Mouse (Mus musculus): Measurements from ENCODE around the gene 9430097D07Rik. TPM values are rescaled to one million over a fixed set of nuclear protein-coding genes. Genes with fewer than 3 reads are reported as not detected.
A peak's percentile ranks its signal among the peaks of the same experiment; 100 is the strongest.

9430097D07Rik gene
- total RNA-seq, 1 experiment = 0.71 TPM

GRCm38 (mm10) chr2:32618051-32618450 is 42.6 kb upstream of the 9430097D07Rik start:
- no peak for TF ChIP-seq ZC3H11A (IDR thresholded peaks at IDR 0.05; ENCODE audit: borderline replicate concordance, low read depth, low read length)
- TF ChIP-seq CHD2 (IDR thresholded peaks at IDR 0.05; ENCODE audit: low read depth, low read length) = no peak
- TF ChIP-seq MAFK (IDR thresholded peaks at IDR 0.05; ENCODE audit: insufficient read depth, low read depth, low read length) = no peak
- TF ChIP-seq ZNF384 (IDR thresholded peaks at IDR 0.05; ENCODE audit: low read depth, low read length) = no peak
- TF ChIP-seq HCFC1 (IDR thresholded peaks at IDR 0.05; ENCODE audit: borderline replicate concordance, insufficient read depth, low read length) = no peak
- H3K9ac ChIP-seq (ENCODE audit: insufficient read depth, low read depth, low read length, poor library complexity, severe bottlenecking) = no peak overlapping the region
- H3K4me3 ChIP-seq (ENCODE audit: insufficient read depth in 1 of 2, low read depth in 1 of 2, low read length in 2 of 2, poor library complexity in 1 of 2, severe bottlenecking in 1 of 2) = no peak overlapping the region
- peaks cover 28% of the 10 kb centered on the region; the same call in 1 of the 2 replicates for H3K36me3 ChIP-seq (ENCODE audit: control insufficient read depth, insufficient read depth, low read length, poor library complexity, severe bottlenecking)
- no peaks in the 10 kb centered on the region for H3K9me3 ChIP-seq (ENCODE audit: control insufficient read depth, insufficient read depth, low read depth, low read length)
- H3K4me1 ChIP-seq (ENCODE audit: control insufficient read depth in 2 of 2, insufficient read depth in 2 of 2, low read length in 2 of 2, poor library complexity in 1 of 2) = peaks cover 1 to 14% of the 10 kb centered on the region in 2 experiments; a peak in 2 of 4 replicates
- DNase-seq (ENCODE audit: low read depth, low spot score) = no peak
- in situ Hi-C loops (cut with MboI; ENCODE audit: low sequenced_read_pairs in 2 of 2, unreplicated experiment in 2 of 2) = no loop called here
- H3K27ac ChIP-seq (ENCODE audit: insufficient read depth, low read depth, low read length, poor library complexity, severe bottlenecking) = no peak overlapping the region

- H3K9me3 ChIP-seq (ENCODE audit: control insufficient read depth, insufficient read depth, low read depth, low read length) = no peaks in the 10 kb centered on the region
- no peak overlapping the region for H3K27ac ChIP-seq (ENCODE audit: insufficient read depth, low read depth, low read length, poor library complexity, severe bottlenecking)
- in situ Hi-C loops (cut with MboI; ENCODE audit: low sequenced_read_pairs in 2 of 2, unreplicated experiment in 2 of 2) = no loop called here
- peaks cover 31% of the 10 kb centered on the region; the same call in 1 of the 2 replicates for H3K36me3 ChIP-seq (ENCODE audit: control insufficient read depth, insufficient read depth, low read length, poor library complexity, severe bottlenecking)
- no peak overlapping the region for H3K9ac ChIP-seq (ENCODE audit: insufficient read depth, low read depth, low read length, poor library complexity, severe bottlenecking)
- no peak overlapping the region for H3K4me3 ChIP-seq (ENCODE audit: insufficient read depth in 1 of 2, low read depth in 1 of 2, low read length in 2 of 2, poor library complexity in 1 of 2, severe bottlenecking in 1 of 2)
- no peak for TF ChIP-seq MAFK (IDR thresholded peaks at IDR 0.05; ENCODE audit: insufficient read depth, low read depth, low read length)
- TF ChIP-seq HCFC1 (IDR thresholded peaks at IDR 0.05; ENCODE audit: borderline replicate concordance, insufficient read depth, low read length) = no peak
- no peak for TF ChIP-seq CHD2 (IDR thresholded peaks at IDR 0.05; ENCODE audit: low read depth, low read length)
- no peak for TF ChIP-seq ZNF384 (IDR thresholded peaks at IDR 0.05; ENCODE audit: low read depth, low read length)
- no peak for TF ChIP-seq ZC3H11A (IDR thresholded peaks at IDR 0.05; ENCODE audit: borderline replicate concordance, low read depth, low read length)
- H3K4me1 ChIP-seq (ENCODE audit: control insufficient read depth in 2 of 2, insufficient read depth in 2 of 2, low read length in 2 of 2, poor library complexity in 1 of 2) = peaks cover 1 to 14% of the 10 kb centered on the region in 2 experiments; a peak in 2 of 4 replicates
- DNase-seq (ENCODE audit: low read depth, low spot score) = no peak
These were observed 42.1 kb upstream of the 9430097D07Rik start for GRCm38 (mm10) chr2:32617601-32618000.

GRCm38 (mm10) chr2:32617109-32617508 is 41.6 kb upstream of the 9430097D07Rik start:
- TF ChIP-seq ZNF384 (IDR thresholded peaks at IDR 0.05; ENCODE audit: low read depth, low read length) (no peak), MAFK (IDR thresholded peaks at IDR 0.05; ENCODE audit: insufficient read depth, low read depth, low read length) (peak; percentile 93), CHD2 (IDR thresholded peaks at IDR 0.05; ENCODE audit: low read depth, low read length) (no peak), ZC3H11A (IDR thresholded peaks at IDR 0.05; ENCODE audit: borderline replicate concordance, low read depth, low read length) (no peak)

GRCm38 (mm10) chr2:32612274-32612673 is 36.8 kb upstream of the 9430097D07Rik start:
- in situ Hi-C loops (cut with MboI; ENCODE audit: low sequenced_read_pairs in 2 of 2, unreplicated experiment in 2 of 2) = no loop called here
- H3K9me3 ChIP-seq (ENCODE audit: control insufficient read depth, insufficient read depth, low read depth, low read length) = no peaks in the 10 kb centered on the region
- H3K9ac ChIP-seq (ENCODE audit: insufficient read depth, low read depth, low read length, poor library complexity, severe bottlenecking) = no peak overlapping the region
- peaks cover 18% of the 10 kb centered on the region; the same call in 1 of the 2 replicates for H3K36me3 ChIP-seq (ENCODE audit: control insufficient read depth, insufficient read depth, low read length, poor library complexity, severe bottlenecking)
- H3K27ac ChIP-seq (ENCODE audit: insufficient read depth, low read depth, low read length, poor library complexity, severe bottlenecking) = no peak overlapping the region
- H3K4me3 ChIP-seq (ENCODE audit: insufficient read depth in 1 of 2, low read depth in 1 of 2, low read length in 2 of 2, poor library complexity in 1 of 2, severe bottlenecking in 1 of 2) = peak overlapping the region in 1 of 2 experiments; percentile 24; a peak in 1 of 4 replicates
- DNase-seq (ENCODE audit: low read depth, low spot score) = peak; percentile 84
- H3K4me1 ChIP-seq (ENCODE audit: control insufficient read depth in 2 of 2, insufficient read depth in 2 of 2, low read length in 2 of 2, poor library complexity in 1 of 2) = peaks cover 5 to 23% of the 10 kb centered on the region in 2 experiments; a peak in 3 of 4 replicates
- TF ChIP-seq HCFC1 (IDR thresholded peaks at IDR 0.05; ENCODE audit: borderline replicate concordance, insufficient read depth, low read length) = no peak
- no peak for TF ChIP-seq ZC3H11A (IDR thresholded peaks at IDR 0.05; ENCODE audit: borderline replicate concordance, low read depth, low read length)
- no peak for TF ChIP-seq ZNF384 (IDR thresholded peaks at IDR 0.05; ENCODE audit: low read depth, low read length)
- no peak for TF ChIP-seq MAFK (IDR thresholded peaks at IDR 0.05; ENCODE audit: insufficient read depth, low read depth, low read length)
- TF ChIP-seq CHD2 (IDR thresholded peaks at IDR 0.05; ENCODE audit: low read depth, low read length) = no peak

More at GRCm38 (mm10) chr2:32617109-32617508, 41.6 kb upstream of the 9430097D07Rik start:
- no peaks in the 10 kb centered on the region for H3K9me3 ChIP-seq (ENCODE audit: control insufficient read depth, insufficient read depth, low read depth, low read length)
- H3K27ac ChIP-seq (ENCODE audit: insufficient read depth, low read depth, low read length, poor library complexity, severe bottlenecking) = no peak overlapping the region
- H3K9ac ChIP-seq (ENCODE audit: insufficient read depth, low read depth, low read length, poor library complexity, severe bottlenecking) = no peak overlapping the region
- peaks cover 1 to 14% of the 10 kb centered on the region in 2 experiments; a peak in 2 of 4 replicates for H3K4me1 ChIP-seq (ENCODE audit: control insufficient read depth in 2 of 2, insufficient read depth in 2 of 2, low read length in 2 of 2, poor library complexity in 1 of 2)
- H3K36me3 ChIP-seq (ENCODE audit: control insufficient read depth, insufficient read depth, low read length, poor library complexity, severe bottlenecking) = peaks cover 31% of the 10 kb centered on the region; the same call in 1 of the 2 replicates
- no peak overlapping the region for H3K4me3 ChIP-seq (ENCODE audit: insufficient read depth in 1 of 2, low read depth in 1 of 2, low read length in 2 of 2, poor library complexity in 1 of 2, severe bottlenecking in 1 of 2)
- DNase-seq (ENCODE audit: low read depth, low spot score) = no peak
- in situ Hi-C loops (cut with MboI; ENCODE audit: low sequenced_read_pairs in 2 of 2, unreplicated experiment in 2 of 2) = no loop called here
